Mouse (Mus musculus) telencephalon, adult 2 months (tissue): ENCODE results near the gene Hist1h3c.
"Not testable (repeated sequence)": the region's sequence is repeated elsewhere in the genome, so short reads cannot be mapped to it uniquely, and the experiment has no call there.

ENCODE experiments used
- DNase-seq: peaks from one replicate; pipeline ENCODE4 v3.0.0-alpha.2; 2011; ENCODE audit warnings: low read depth, low spot score

Hist1h3c gene

DNA sequence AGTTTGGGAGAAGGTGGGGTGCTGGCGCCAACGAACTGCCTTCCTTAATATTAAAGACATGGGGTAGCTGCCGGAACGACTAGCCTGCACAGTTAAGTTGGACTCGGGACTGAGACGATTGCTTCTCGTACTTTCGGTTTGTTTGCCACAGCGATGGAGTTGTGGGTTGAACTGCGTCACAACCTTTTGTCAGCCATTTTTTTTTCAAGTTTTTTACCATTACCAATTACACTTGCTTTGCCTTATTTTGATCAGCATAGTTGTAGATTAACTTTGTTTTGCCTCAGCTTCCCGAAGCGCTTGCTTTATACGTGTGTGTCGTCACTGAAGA, 5.5 kb downstream of the Hist1h3c start:
- DNase-seq, result no peak

DNA sequence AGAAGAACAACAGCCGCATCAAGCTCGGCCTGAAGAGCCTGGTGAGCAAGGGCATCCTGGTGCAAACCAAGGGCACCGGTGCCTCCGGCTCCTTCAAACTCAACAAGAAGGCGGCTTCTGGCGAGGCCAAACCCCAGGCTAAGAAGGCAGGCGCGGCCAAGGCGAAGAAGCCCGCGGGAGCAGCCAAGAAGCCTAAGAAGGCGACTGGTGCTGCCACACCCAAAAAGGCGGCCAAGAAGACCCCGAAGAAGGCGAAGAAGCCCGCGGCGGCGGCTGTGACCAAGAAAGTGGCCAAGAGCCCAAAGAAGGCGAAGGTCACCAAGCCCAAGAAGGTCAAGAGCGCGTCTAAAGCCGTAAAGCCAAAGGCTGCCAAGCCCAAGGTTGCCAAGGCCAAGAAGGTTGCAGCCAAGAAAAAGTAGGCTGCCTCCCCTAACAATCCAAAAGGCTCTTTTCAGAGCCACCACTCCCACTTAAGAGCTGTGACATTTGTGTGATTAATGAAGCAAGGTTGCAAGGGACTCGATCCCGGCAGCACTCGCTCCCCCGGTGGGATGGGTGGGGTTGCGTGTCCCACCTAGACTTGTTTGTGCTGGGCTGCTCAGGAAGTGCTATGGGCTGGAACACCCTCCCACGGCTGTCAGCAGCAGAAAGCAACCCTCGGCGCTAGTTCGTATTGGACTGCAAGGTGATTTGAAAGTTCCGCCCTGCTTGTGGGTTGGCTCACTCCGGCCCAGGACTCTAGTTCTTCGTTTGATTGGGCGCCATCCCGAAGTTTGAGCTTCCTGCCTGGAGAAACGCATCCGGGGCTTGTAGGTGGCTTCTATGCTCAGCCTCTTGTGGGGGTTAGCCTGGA, 6.1 kb downstream of the Hist1h3c start:
- peak; percentile 98 for DNase-seq

DNA sequence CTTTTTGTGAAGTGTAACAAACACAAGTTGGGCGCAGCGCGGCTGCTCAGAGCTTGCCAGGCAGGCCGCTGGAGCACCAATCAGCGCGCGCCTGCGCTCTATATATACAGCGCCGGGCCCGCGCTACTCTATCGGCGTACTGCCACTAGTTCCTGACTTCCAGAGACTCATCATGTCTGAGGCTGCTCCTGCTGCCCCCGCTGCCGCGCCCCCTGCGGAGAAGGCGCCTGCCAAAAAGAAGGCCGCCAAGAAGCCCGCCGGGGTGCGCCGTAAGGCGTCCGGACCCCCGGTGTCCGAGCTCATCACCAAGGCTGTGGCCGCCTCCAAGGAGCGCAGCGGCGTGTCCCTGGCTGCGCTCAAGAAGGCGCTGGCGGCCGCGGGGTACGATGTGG, 6.7 kb downstream of the Hist1h3c start, which contains the start of gene Hist1h1c:
TSS of gene Hist1h1c (plus strand) at position 132 of the 392 bp plus-strand sequence.
- DNase-seq, result peak; percentile 77

DNA sequence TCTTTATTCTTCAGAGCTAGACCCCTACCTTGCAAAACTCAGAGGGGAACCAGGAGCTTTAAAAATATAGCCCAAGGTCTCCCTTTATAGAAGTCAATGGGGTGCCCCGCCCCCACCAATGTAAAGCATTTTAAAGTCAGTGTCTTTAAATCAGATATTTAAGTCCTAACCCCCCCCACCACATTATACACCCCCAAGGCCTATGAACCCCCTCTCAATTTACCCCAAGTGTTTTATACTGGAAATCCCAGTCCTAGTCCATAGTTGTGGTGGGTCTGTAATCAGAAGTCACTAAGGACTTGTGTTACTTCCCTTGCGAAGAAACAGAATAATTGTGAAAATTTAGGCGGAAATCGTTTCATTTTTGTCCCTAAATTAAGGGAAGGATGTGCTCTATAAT, 7.4 kb downstream of the Hist1h3c start:
- DNase-seq, result no peak

GRCm38 (mm10) chr13:23737091-23737490, 8.3 kb downstream of the Hist1h3c start:
- no peak for DNase-seq

GRCm38 (mm10) chr13:23732156-23732804, 13.1 kb downstream of the Hist1h3c start:
- no peak for DNase-seq

GRCm38 (mm10) chr13:23730479-23730878, 14.9 kb downstream of the Hist1h3c start:
- no peak for DNase-seq

DNA sequence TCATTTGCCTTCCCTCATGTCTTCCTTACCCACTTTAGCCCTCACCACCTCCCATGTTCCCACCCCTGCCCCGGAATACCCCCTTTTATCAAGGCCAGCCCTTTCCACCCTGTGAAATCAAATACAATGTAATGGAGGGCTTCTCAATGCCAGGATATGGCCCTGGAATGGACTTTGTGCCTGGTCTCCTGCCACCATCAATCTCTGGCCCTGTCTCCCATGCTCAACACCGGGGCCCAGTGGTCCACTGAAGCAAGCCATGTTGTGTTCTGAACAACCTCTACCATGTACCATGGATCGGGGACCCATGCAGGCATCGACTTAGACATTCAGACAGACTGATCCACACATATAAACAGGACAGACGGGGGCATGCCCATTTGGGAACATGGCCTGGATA, 15.7 kb downstream of the Hist1h3c start:
- no peak for DNase-seq

DNA sequence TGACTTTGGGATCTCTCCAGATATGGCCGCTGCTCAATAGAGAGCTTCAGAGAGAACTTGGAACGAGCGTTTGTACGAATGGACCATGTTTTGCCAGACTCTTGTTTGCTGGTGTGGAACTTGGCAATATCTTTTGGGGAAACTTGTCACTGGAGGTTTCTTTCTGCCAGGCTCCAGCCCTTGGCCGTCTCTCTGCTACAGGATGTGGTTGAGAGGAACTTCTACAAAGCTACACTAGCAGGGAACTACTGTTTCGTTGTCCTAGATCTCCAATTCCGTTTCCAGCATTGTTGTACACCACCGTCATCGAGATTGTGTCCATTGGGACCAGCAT, 16.2 kb downstream of the Hist1h3c start:
- no peak for DNase-seq

GRCm38 (mm10) chr13:23728472-23729191, 16.8 kb downstream of the Hist1h3c start:
- no peak for DNase-seq

GRCm38 (mm10) chr13:23725213-23725612, 20.2 kb downstream of the Hist1h3c start:
- DNase-seq, result no peak

DNA sequence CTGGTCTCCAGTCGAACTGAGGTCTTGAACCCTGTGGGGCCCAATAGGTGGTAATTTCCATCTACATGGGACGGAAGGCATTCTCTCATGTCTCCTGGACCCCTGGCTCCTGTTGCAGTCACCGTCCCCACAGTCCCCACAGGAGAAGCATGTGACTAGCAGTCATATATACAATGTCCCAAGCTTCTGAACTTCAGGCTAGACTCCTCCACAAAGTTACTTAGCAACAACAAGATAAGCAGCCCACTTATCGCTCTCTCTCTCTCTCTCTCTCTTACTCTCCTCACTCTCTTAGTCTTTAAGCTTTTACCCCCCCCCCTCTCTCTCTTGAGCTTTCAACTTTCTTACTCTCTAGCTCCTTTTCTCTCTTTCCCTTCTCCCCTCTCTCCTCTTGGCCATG, 21.2 kb downstream of the Hist1h3c start:
- DNase-seq, result no peak

DNA sequence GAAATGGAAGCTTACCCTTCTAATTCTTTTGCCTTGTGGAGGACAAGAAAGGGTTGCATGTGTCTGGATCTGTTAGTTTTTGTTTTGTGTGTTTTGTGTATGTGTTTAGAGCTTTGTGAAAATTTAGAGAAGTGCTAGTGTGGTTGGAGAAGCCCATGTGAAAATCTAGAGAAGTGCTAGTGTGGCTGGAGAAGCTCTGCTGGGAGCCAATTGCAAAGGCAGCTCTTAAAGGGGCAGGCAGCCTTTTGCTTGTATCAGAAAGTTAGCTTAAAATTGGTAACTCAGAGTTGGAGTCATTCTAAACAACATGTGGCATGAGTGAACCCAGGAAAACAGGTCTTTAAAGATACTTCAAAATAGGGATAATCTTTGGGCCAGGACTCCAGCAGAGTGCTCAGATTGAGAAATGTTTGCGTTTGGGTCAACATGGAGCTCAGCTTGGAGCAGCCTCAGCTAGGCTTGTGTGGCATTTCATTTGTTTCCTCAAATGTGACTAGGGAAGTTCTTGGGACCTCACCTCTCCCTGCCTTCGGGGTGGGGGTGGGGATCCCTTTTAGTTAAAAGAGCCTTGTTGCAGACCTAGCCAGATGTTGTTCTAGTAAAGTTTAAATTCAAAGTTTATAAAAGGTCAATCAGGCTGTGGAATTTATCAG, 27.7 kb downstream of the Hist1h3c start:
- DNase-seq, result not testable (repeated sequence)

- DNase-seq, result no peak
Observed at GRCm38 (mm10) chr13:23717176-23717575, 28.2 kb downstream of the Hist1h3c start.

- no peak for DNase-seq
Observed at GRCm38 (mm10) chr13:23716261-23717042, 28.9 kb downstream of the Hist1h3c start.

- DNase-seq, result no peak
Observed at GRCm38 (mm10) chr13:23710374-23711089, 34.9 kb downstream of the Hist1h3c start, which contains the start of gene Hfe. Gene Hfe, minus strand, starts transcription at chr13:23710854.

- DNase-seq, result no peak
Observed at GRCm38 (mm10) chr13:23709714-23710373, 35.6 kb downstream of the Hist1h3c start.

DNA sequence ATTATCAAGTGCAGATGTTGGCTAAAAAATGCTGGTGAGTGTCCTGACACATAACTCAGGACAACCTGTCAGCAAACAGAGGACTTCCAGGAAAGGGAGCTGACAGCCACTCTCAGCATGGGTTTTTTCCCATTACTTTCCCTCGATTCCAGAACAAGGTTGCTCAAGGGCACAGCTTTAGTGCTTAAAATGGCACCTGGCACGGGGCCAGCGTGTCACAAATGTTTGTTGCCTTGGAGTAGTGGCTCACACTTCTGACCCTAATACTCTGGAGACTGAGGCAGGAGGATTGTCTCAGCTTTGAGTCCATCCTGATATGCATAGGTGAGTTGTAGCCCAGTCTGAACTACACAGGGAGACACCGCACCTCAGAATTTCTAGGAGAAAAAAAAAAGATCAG, 36.7 kb downstream of the Hist1h3c start:
- no peak for DNase-seq

DNA sequence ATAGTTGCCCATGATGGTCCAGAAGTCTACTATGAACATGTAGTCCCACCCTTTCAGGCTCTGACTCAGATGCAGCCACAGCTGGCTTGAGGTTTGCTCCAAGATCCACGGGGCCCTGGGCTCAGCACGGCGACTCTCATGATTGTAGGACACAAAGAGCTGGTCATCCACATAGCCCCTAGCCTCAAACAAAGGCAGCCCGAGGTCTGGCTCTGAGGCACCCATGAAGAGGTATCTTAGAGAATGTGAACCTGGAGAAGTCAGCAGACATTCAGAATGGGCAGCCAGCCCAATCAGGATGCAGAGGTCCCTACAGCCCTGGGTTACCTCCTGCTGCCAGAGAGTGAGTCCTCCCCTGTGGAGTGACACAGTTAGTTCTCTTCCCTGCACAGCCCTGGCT, 37.4 kb downstream of the Hist1h3c start:
- no peak for DNase-seq

DNA sequence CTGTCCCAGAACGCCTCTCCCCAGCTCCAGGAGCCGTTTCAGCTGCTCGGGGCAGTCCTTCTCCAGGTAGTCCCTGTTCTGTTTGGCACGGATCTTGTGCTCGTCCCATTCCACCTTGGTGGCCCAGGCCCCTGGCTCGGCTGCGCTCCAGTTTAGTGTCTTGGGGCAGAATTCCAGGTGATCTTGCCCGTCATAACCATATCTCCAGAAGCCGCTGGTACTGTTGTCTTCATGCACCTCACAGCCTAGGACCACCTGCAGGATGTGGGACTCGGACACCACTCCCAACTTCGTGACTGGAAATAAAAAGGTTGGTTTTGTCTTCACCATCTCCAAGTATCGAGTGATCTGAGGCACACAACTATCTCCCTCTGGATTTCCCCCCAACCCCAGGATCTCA, 38.6 kb downstream of the Hist1h3c start:
- no peak for DNase-seq
